Mouse (Mus musculus) megakaryocyte, embryonic 14.5 days (primary cell): Measurements from ENCODE around the gene Pak1ip1. TPM values are rescaled to one million over a fixed set of nuclear protein-coding genes. Genes with fewer than 3 reads are reported as not detected.
"Not testable (repeated sequence)": the region's sequence is repeated elsewhere in the genome, so short reads cannot be mapped to it uniquely, and the experiment has no call there.

ENCODE experiments used
- H3K27me3 ChIP-seq: replicated peaks from 2 replicates; pipeline ENCODE3; 2012; ENCODE audit warnings: inconsistent platforms
- H3K36me3 ChIP-seq: replicated peaks from 2 replicates; pipeline ENCODE3; 2012; ENCODE audit warnings: low read length, inconsistent platforms, mixed read lengths
- H3K4me1 ChIP-seq: 2 replicates; pipeline ENCODE4 v1.6.1; 2012; ENCODE audit warnings: inconsistent platforms
- H3K4me3 ChIP-seq: replicated peaks from 2 replicates; pipeline ENCODE3; 2012; ENCODE audit warnings: moderate library complexity, mild to moderate bottlenecking, inconsistent platforms
- H3K9me3 ChIP-seq: 2 replicates; pipeline ENCODE4 v1.6.1; 2012; ENCODE audit warnings: inconsistent platforms
- FLI1 ChIP-seq: IDR thresholded peaks from 2 replicates; pipeline ENCODE4 v1.6.1; 2012; ENCODE audit warnings: low read length, inconsistent platforms, mixed read lengths
- GATA1 ChIP-seq: IDR thresholded peaks from 3 replicates; pipeline ENCODE4 v1.6.1; 2012; ENCODE audit warnings: mixed read lengths, low read length, inconsistent platforms, borderline replicate concordance
- polyA plus RNA-seq: library from polyadenylated mRNA; stranded (reverse); fragments of >175 nt; gene quantifications from 2 replicates; pipeline ENCODE4 v1.2.3, GENCODE M21; 2012; ENCODE audit warnings: low replicate concordance; ENCODE audit not compliant: insufficient read depth

Gene Pak1ip1
- polyA plus RNA-seq, 1 experiment: 12.4 TPM

- Histone ChIP-seq H3K9me3 (no peaks in the 10 kb centered on the region; the same call in 1 of the 2 replicates), H3K4me1 (peaks cover 26% of the 10 kb centered on the region), H3K27me3 (peaks cover 3% of the 10 kb centered on the region), H3K4me3 (no peak overlapping the region), H3K36me3 (no peaks in the 10 kb centered on the region)
- TF ChIP-seq FLI1 (no peak), GATA1 (no peak)
These were observed 27.8 kb upstream of the Pak1ip1 start for GRCm38 (mm10) chr13:40972976-40973375.

GRCm38 (mm10) chr13:40977609-40978008 lies 23.2 kb upstream of the Pak1ip1 start:
- Histone ChIP-seq H3K9me3 (peaks cover 4% of the 10 kb centered on the region; the same call in 1 of the 2 replicates), H3K27me3 (peaks cover 3% of the 10 kb centered on the region), H3K4me1 (peaks cover 25% of the 10 kb centered on the region), H3K4me3 (no peak overlapping the region), H3K36me3 (peaks cover 7% of the 10 kb centered on the region)
- TF ChIP-seq FLI1: no peak
- TF ChIP-seq GATA1: no peak

GRCm38 (mm10) chr13:40978652-40979051 lies 22.2 kb upstream of the Pak1ip1 start:
- Histone ChIP-seq H3K27me3 (no peaks in the 10 kb centered on the region), H3K4me1 (peaks cover 36% of the 10 kb centered on the region), H3K9me3 (peaks cover 4% of the 10 kb centered on the region; the same call in 1 of the 2 replicates), H3K36me3 (peaks cover 7% of the 10 kb centered on the region), H3K4me3 (no peak overlapping the region)
- TF ChIP-seq GATA1 (no peak), FLI1 (no peak)

- Histone ChIP-seq H3K9me3 (peaks cover 4% of the 10 kb centered on the region; the same call in 1 of the 2 replicates), H3K27me3 (no peaks in the 10 kb centered on the region), H3K4me3 (no peak overlapping the region), H3K36me3 (peaks cover 7% of the 10 kb centered on the region), H3K4me1 (peaks cover 39% of the 10 kb centered on the region)
- TF ChIP-seq FLI1 (no peak), GATA1 (no peak)
These were observed 21.5 kb upstream of the Pak1ip1 start for GRCm38 (mm10) chr13:40979321-40979720.

- no peak overlapping the region for H3K4me3 ChIP-seq
- peaks cover 4% of the 10 kb centered on the region; the same call in 1 of the 2 replicates for H3K9me3 ChIP-seq
- no peaks in the 10 kb centered on the region for H3K27me3 ChIP-seq
- peaks cover 7% of the 10 kb centered on the region for H3K36me3 ChIP-seq
- TF ChIP-seq FLI1 (no peak), GATA1 (no peak)
- peaks cover 39% of the 10 kb centered on the region for H3K4me1 ChIP-seq
These were observed 18.1 kb upstream of the Pak1ip1 start for GRCm38 (mm10) chr13:40982759-40983158.

GRCm38 (mm10) chr13:40986081-40986480 lies 14.7 kb upstream of the Pak1ip1 start:
- H3K9me3 ChIP-seq: peaks cover 4% of the 10 kb centered on the region; the same call in 1 of the 2 replicates
- no peaks in the 10 kb centered on the region for H3K27me3 ChIP-seq
- H3K4me3 ChIP-seq: no peak overlapping the region
- peaks cover 35% of the 10 kb centered on the region for H3K4me1 ChIP-seq
- TF ChIP-seq GATA1: no peak
- no peak for TF ChIP-seq FLI1
- H3K36me3 ChIP-seq: peaks cover 7% of the 10 kb centered on the region

GRCm38 (mm10) chr13:40987608-40988303 lies 13.1 kb upstream of the Pak1ip1 start:
- H3K9me3 ChIP-seq, H3K36me3 ChIP-seq, H3K4me3 ChIP-seq, H3K27me3 ChIP-seq: not testable (repeated sequence)
- peaks cover 34% of the 10 kb centered on the region for H3K4me1 ChIP-seq

- 0 out of 2 replicates have a peak, but pooled peaks cover 3% of the 10 kb centered on the region for H3K9me3 ChIP-seq
- no peaks in the 10 kb centered on the region for H3K27me3 ChIP-seq
- peaks cover 3% of the 10 kb centered on the region for H3K36me3 ChIP-seq
- H3K4me3 ChIP-seq: no peak overlapping the region
- TF ChIP-seq GATA1 (no peak), FLI1 (no peak)
- H3K4me1 ChIP-seq: peaks cover 30% of the 10 kb centered on the region
These were observed 12.4 kb upstream of the Pak1ip1 start for GRCm38 (mm10) chr13:40988418-40988817.

GRCm38 (mm10) chr13:40994487-40995263 lies 6.1 kb upstream of the Pak1ip1 start:
- Histone ChIP-seq H3K27me3 (no peaks in the 10 kb centered on the region), H3K9me3 (0 out of 2 replicates have a peak, but pooled peaks cover 3% of the 10 kb centered on the region), H3K4me3 (no peak overlapping the region), H3K4me1 (peaks cover 27% of the 10 kb centered on the region), H3K36me3 (peaks cover 3% of the 10 kb centered on the region)
- TF ChIP-seq GATA1 (no peak), FLI1 (no peak)

- peaks cover 43% of the 10 kb centered on the region for H3K4me1 ChIP-seq
- H3K27me3 ChIP-seq, H3K4me3 ChIP-seq, H3K9me3 ChIP-seq: not testable (repeated sequence)
- H3K36me3 ChIP-seq: peaks cover 11% of the 10 kb centered on the region
These were observed 2.3 kb upstream of the Pak1ip1 start for GRCm38 (mm10) chr13:40998537-40998936.
